Mouse (Mus musculus) neural tube, embryonic 14.5 days (tissue): ENCODE results near the gene Mmp15. TPM values are rescaled to one million over a fixed set of nuclear protein-coding genes. Genes with fewer than 3 reads are reported as not detected.
"Not testable (repeated sequence)": the region's sequence is repeated elsewhere in the genome, so short reads cannot be mapped to it uniquely, and the experiment has no call there.

Source experiments
- ATAC-seq: fragments of 200-750 bp; cut with Nextera tagmentation; 2 replicates; pipeline ENCODE4 v1.8.0; 2017; ENCODE audit warnings: low read depth, mild to moderate bottlenecking, moderate TSS enrichment, moderate library complexity
- H3K27ac ChIP-seq: fragments of 300-500 bp; sonication (generic); 2 replicates; pipeline ENCODE4 v1.5.1; 2014; ENCODE audit warnings: low read depth, mild to moderate bottlenecking, control low read depth, low read length, moderate library complexity, mixed read lengths
- H3K27me3 ChIP-seq: fragments of 300-500 bp; sonication (generic); 2 replicates; pipeline ENCODE4 v1.6.1; 2014; ENCODE audit warnings: low read length; ENCODE audit not compliant: control insufficient read depth, insufficient read depth
- H3K36me3 ChIP-seq: fragments of 300-500 bp; sonication (generic); 2 replicates; pipeline ENCODE4 v1.6.1; 2014; ENCODE audit warnings: low read length, mixed read lengths; ENCODE audit not compliant: control insufficient read depth, insufficient read depth
- H3K4me1 ChIP-seq: fragments of 300-500 bp; sonication (generic); 2 replicates; pipeline ENCODE4 v1.6.1; 2014; ENCODE audit warnings: low read length; ENCODE audit not compliant: control insufficient read depth, insufficient read depth
- H3K4me2 ChIP-seq: fragments of 300-500 bp; sonication (generic); 2 replicates; pipeline ENCODE4 v1.6.1; 2014; ENCODE audit warnings: mild to moderate bottlenecking, low read depth, low read length, control low read depth
- H3K4me3 ChIP-seq: fragments of 300-500 bp; sonication (generic); 2 replicates; pipeline ENCODE4 v1.5.1; 2014; ENCODE audit warnings: low read depth, low read length, control low read depth, mixed read lengths
- H3K9ac ChIP-seq: fragments of 300-500 bp; sonication (generic); replicated peaks from 2 replicates; pipeline ENCODE4 v1.6.1; 2014; ENCODE audit warnings: low read depth, mild to moderate bottlenecking, control low read depth, low read length, mixed read lengths
- H3K9me3 ChIP-seq: fragments of 300-500 bp; sonication (generic); 2 replicates; pipeline ENCODE4 v1.6.1; 2016; ENCODE audit warnings: low read length; ENCODE audit not compliant: control insufficient read depth
- WGBS: fragments of 180-500 bp; shearing (Covaris S2); extraction: QIAGEN DNeasy Blood & Tissue Kit; methylation state at CpG from one replicate; pipeline ENCODE4 v1.1.7; 2014; 5-methylcytosine and 5-hydroxymethylcytosine counted together
- polyA plus RNA-seq: library from polyadenylated mRNA; unstranded; fragments of >200 nt; fragmentation: Nextera tagmentation; extraction: Ambion mirVana; gene quantifications from 2 replicates; pipeline ENCODE4 v1.2.1, GENCODE M21; 2014

The Mmp15 gene
- polyA plus RNA-seq, 1 experiment from 2014 or later: 19.6 TPM

- WGBS: 60% methylated on average over 20 of the region's 20 CpGs
- H3K9me3 ChIP-seq: no peaks in the 10 kb centered on the region
- no peaks in the 10 kb centered on the region for H3K27me3 ChIP-seq
- H3K4me1 ChIP-seq: no peaks in the 10 kb centered on the region
- H3K27ac ChIP-seq: no peak overlapping the region
- H3K36me3 ChIP-seq: peaks cover 15% of the 10 kb centered on the region
- no peak for ATAC-seq
- H3K9ac ChIP-seq: no peak overlapping the region
- H3K4me2 ChIP-seq: no peak overlapping the region
- H3K4me3 ChIP-seq: no peak overlapping the region
These were observed 17.7 kb downstream of the Mmp15 start for GRCm38 (mm10) chr8:95369581-95370326.

GRCm38 (mm10) chr8:95373389-95374002 lies 21.4 kb downstream of the Mmp15 start:
- Histone ChIP-seq H3K27ac (no peak overlapping the region), H3K4me3 (no peak overlapping the region), H3K36me3 (peaks cover 15% of the 10 kb centered on the region), H3K9me3 (no peaks in the 10 kb centered on the region), H3K4me2 (no peak overlapping the region), H3K27me3 (no peaks in the 10 kb centered on the region), H3K4me1 (no peaks in the 10 kb centered on the region), H3K9ac (no peak overlapping the region)
- no peak for ATAC-seq
- WGBS: 86% methylated on average over 12 of the region's 12 CpGs

- Histone ChIP-seq H3K27me3 (no peaks in the 10 kb centered on the region), H3K27ac (no peak overlapping the region), H3K4me1 (no peaks in the 10 kb centered on the region), H3K9ac (no peak overlapping the region), H3K36me3 (peaks cover 15% of the 10 kb centered on the region), H3K4me3 (no peak overlapping the region), H3K9me3 (no peaks in the 10 kb centered on the region), H3K4me2 (no peak overlapping the region)
- ATAC-seq: no peak
- 82% methylated on average over 3 of the region's 3 CpGs for WGBS
These were observed 22.4 kb downstream of the Mmp15 start for GRCm38 (mm10) chr8:95374429-95374828.

- peaks cover 9% of the 10 kb centered on the region for H3K36me3 ChIP-seq
- H3K9ac ChIP-seq: no peak overlapping the region
- H3K4me1 ChIP-seq: no peaks in the 10 kb centered on the region
- H3K27ac ChIP-seq: no peak overlapping the region
- 84% methylated on average over 7 of the region's 7 CpGs for WGBS
- no peaks in the 10 kb centered on the region for H3K27me3 ChIP-seq
- H3K4me2 ChIP-seq: no peak overlapping the region
- no peak for ATAC-seq
- no peaks in the 10 kb centered on the region for H3K9me3 ChIP-seq
- H3K4me3 ChIP-seq: no peak overlapping the region
These were observed 23.4 kb downstream of the Mmp15 start for GRCm38 (mm10) chr8:95375374-95375930.

GRCm38 (mm10) chr8:95376309-95376999 lies 24.4 kb downstream of the Mmp15 start:
- WGBS: 82% methylated on average over 12 of the region's 12 CpGs

GRCm38 (mm10) chr8:95377101-95377500 lies 25.0 kb downstream of the Mmp15 start:
- no peak for ATAC-seq
- WGBS: 91% methylated on average over 4 of the region's 4 CpGs
- no peaks in the 10 kb centered on the region for H3K36me3 ChIP-seq
- H3K27ac ChIP-seq: no peak overlapping the region
- no peaks in the 10 kb centered on the region for H3K9me3 ChIP-seq
- H3K9ac ChIP-seq: no peak overlapping the region
- no peak overlapping the region for H3K4me2 ChIP-seq
- H3K27me3 ChIP-seq: no peaks in the 10 kb centered on the region
- no peak overlapping the region for H3K4me3 ChIP-seq
- no peaks in the 10 kb centered on the region for H3K4me1 ChIP-seq

More at GRCm38 (mm10) chr8:95376309-95376999, 24.4 kb downstream of the Mmp15 start:
- Histone ChIP-seq H3K4me3 (no peak overlapping the region), H3K9me3 (no peaks in the 10 kb centered on the region), H3K36me3 (peaks cover 4% of the 10 kb centered on the region; the same call in 1 of the 2 replicates), H3K27me3 (no peaks in the 10 kb centered on the region), H3K27ac (no peak overlapping the region), H3K4me1 (no peaks in the 10 kb centered on the region), H3K9ac (no peak overlapping the region), H3K4me2 (no peak overlapping the region)
- ATAC-seq: no peak

GRCm38 (mm10) chr8:95377863-95378291 lies 25.8 kb downstream of the Mmp15 start:
- no peaks in the 10 kb centered on the region for H3K36me3 ChIP-seq
- no peak for ATAC-seq
- no peak overlapping the region for H3K4me3 ChIP-seq
- H3K9ac ChIP-seq: no peak overlapping the region
- H3K4me1 ChIP-seq: no peaks in the 10 kb centered on the region
- 56% methylated on average over 7 of the region's 7 CpGs for WGBS
- H3K4me2 ChIP-seq: no peak overlapping the region
- H3K27me3 ChIP-seq: no peaks in the 10 kb centered on the region
- no peaks in the 10 kb centered on the region for H3K9me3 ChIP-seq
- no peak overlapping the region for H3K27ac ChIP-seq

- H3K27me3 ChIP-seq, H3K4me3 ChIP-seq, H3K9me3 ChIP-seq, H3K9ac ChIP-seq, H3K27ac ChIP-seq, H3K4me1 ChIP-seq, H3K4me2 ChIP-seq, H3K36me3 ChIP-seq, ATAC-seq: not testable (repeated sequence)
- 98% methylated on average over 11 of the region's 11 CpGs for WGBS
These were observed 26.9 kb downstream of the Mmp15 start for GRCm38 (mm10) chr8:95378928-95379327.

GRCm38 (mm10) chr8:95380953-95381352 lies 28.9 kb downstream of the Mmp15 start:
- Histone ChIP-seq H3K9me3 (no peaks in the 10 kb centered on the region), H3K9ac (no peak overlapping the region), H3K4me1 (no peaks in the 10 kb centered on the region), H3K27me3 (no peaks in the 10 kb centered on the region), H3K4me2 (no peak overlapping the region), H3K27ac (no peak overlapping the region), H3K36me3 (no peaks in the 10 kb centered on the region), H3K4me3 (no peak overlapping the region)
- ATAC-seq: no peak
